Mouse (Mus musculus): ENCODE results near the gene Pno1. TPM values are rescaled to one million over a fixed set of nuclear protein-coding genes. Genes with fewer than 3 reads are reported as not detected.

The Pno1 gene
- polyA plus RNA-seq, 1 experiment from 2014 or later: 79.1 TPM

DNA sequence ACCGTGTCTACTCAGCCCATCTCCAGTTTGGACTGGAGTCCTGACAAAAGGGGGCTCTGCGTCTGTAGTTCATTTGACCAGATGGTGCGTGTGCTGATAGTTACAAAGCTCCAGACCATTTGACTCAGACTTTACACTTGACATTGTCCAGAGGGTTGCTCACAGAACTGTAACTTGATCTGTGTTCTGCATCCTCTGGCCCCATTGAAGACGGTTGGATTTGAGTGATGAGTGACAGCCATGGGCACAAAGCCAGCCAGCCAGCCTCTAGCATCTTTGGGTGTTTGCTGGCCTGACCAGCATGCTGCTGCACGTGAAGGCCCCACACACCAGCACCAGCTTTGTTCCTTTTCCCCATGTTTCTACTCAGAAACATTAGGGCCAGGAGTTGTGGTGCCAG, 21.4 kb upstream of the Pno1 start:
- 51% methylated on average over 5 of the region's 5 CpGs for WGBS
- Histone ChIP-seq H3K9me3 (ENCODE audit: low read depth, low read length) (no peaks in the 10 kb centered on the region), H3K4me1 (ENCODE audit: insufficient read depth) (no peaks in the 10 kb centered on the region), H3K9ac (no peak overlapping the region), H3K4me3 (ENCODE audit: low read depth, low read length) (no peak overlapping the region), H3K4me2 (no peak overlapping the region), H3K27ac (ENCODE audit: low read depth) (no peak overlapping the region), H3K36me3 (ENCODE audit: insufficient read depth) (peaks cover 40% of the 10 kb centered on the region), H3K27me3 (ENCODE audit: insufficient read depth, low read length) (no peaks in the 10 kb centered on the region)
- TF ChIP-seq CTCF (IDR thresholded peaks at IDR 0.05; ENCODE audit: low read depth): no peak
- peak; percentile 26 for DNase-seq
- ATAC-seq (ENCODE audit: insufficient read depth): peak; percentile 49; the same call in 1 of the 2 replicates

GRCm38 (mm10) chr11:17221126-17221525, 9.8 kb upstream of the Pno1 start:
- Histone ChIP-seq H3K9me3 (ENCODE audit: low read depth, low read length) (no peaks in the 10 kb centered on the region), H3K9ac (no peak overlapping the region), H3K27me3 (ENCODE audit: insufficient read depth, low read length) (no peaks in the 10 kb centered on the region), H3K36me3 (ENCODE audit: insufficient read depth) (peaks cover 24% of the 10 kb centered on the region), H3K4me1 (ENCODE audit: insufficient read depth) (no peaks in the 10 kb centered on the region), H3K4me3 (ENCODE audit: low read depth, low read length) (no peak overlapping the region), H3K27ac (ENCODE audit: low read depth) (no peak overlapping the region), H3K4me2 (no peak overlapping the region)
- 91% methylated on average over 8 of the region's 8 CpGs for WGBS
- DNase-seq: no peak
- no peak for TF ChIP-seq CTCF (IDR thresholded peaks at IDR 0.05; ENCODE audit: low read depth)
- no peak for ATAC-seq (ENCODE audit: insufficient read depth)

GRCm38 (mm10) chr11:17215475-17215874, 4.1 kb upstream of the Pno1 start:
- Histone ChIP-seq H3K27ac (ENCODE audit: low read depth) (no peak overlapping the region), H3K9me3 (ENCODE audit: low read depth, low read length) (no peaks in the 10 kb centered on the region), H3K27me3 (ENCODE audit: insufficient read depth, low read length) (no peaks in the 10 kb centered on the region), H3K4me1 (ENCODE audit: insufficient read depth) (no peaks in the 10 kb centered on the region), H3K36me3 (ENCODE audit: insufficient read depth) (0 out of 2 replicates have a peak, but pooled peaks cover under 1% of the 10 kb centered on the region), H3K9ac (no peak overlapping the region), H3K4me2 (no peak overlapping the region), H3K4me3 (ENCODE audit: low read depth, low read length) (no peak overlapping the region)
- WGBS: 87% methylated on average over 3 of the region's 3 CpGs
- ATAC-seq (ENCODE audit: insufficient read depth) (no peak), DNase-seq (no peak)
- no peak for TF ChIP-seq CTCF (IDR thresholded peaks at IDR 0.05; ENCODE audit: low read depth)

- Histone ChIP-seq H3K36me3 (ENCODE audit: insufficient read depth) (peaks cover 12% of the 10 kb centered on the region; the same call in 1 of the 2 replicates), H3K4me1 (ENCODE audit: insufficient read depth) (no peaks in the 10 kb centered on the region), H3K9me3 (ENCODE audit: low read depth, low read length) (no peaks in the 10 kb centered on the region), H3K27ac (ENCODE audit: low read depth) (no peak overlapping the region), H3K4me3 (ENCODE audit: low read depth, low read length) (peak overlapping the region; percentile 84; the same call in 1 of the 2 replicates), H3K4me2 (peak overlapping the region; percentile 72), H3K27me3 (ENCODE audit: insufficient read depth, low read length) (no peaks in the 10 kb centered on the region), H3K9ac (peak overlapping the region; percentile 80)
- ATAC-seq (ENCODE audit: insufficient read depth): no peak
- no peak for TF ChIP-seq CTCF (IDR thresholded peaks at IDR 0.05; ENCODE audit: low read depth)
- 65% methylated on average over 5 of the region's 5 CpGs for WGBS
- no peak for DNase-seq
Measured at GRCm38 (mm10) chr11:17212903-17213509, 1.6 kb upstream of the Pno1 start.

GRCm38 (mm10) chr11:17212141-17212495, 750 bp upstream of the Pno1 start:
- DNase-seq (no peak), ATAC-seq (ENCODE audit: insufficient read depth) (peak; percentile 7; the same call in 1 of the 2 replicates)
- peak overlapping the region; percentile 80 for H3K9ac ChIP-seq
- H3K4me2 ChIP-seq: peak overlapping the region; percentile 72
- no peaks in the 10 kb centered on the region for H3K9me3 ChIP-seq (ENCODE audit: low read depth, low read length)
- WGBS: under 1% methylated on average over 10 of the region's 10 CpGs
- TF ChIP-seq CTCF (IDR thresholded peaks at IDR 0.05; ENCODE audit: low read depth): no peak
- H3K27me3 ChIP-seq (ENCODE audit: insufficient read depth, low read length): no peaks in the 10 kb centered on the region
- H3K4me3 ChIP-seq (ENCODE audit: low read depth, low read length): peak overlapping the region; percentile 84
- H3K27ac ChIP-seq (ENCODE audit: low read depth): peak overlapping the region; percentile 86
- H3K4me1 ChIP-seq (ENCODE audit: insufficient read depth): no peaks in the 10 kb centered on the region
- H3K36me3 ChIP-seq (ENCODE audit: insufficient read depth): peaks cover 18% of the 10 kb centered on the region; the same call in 1 of the 2 replicates

- WGBS: 85% methylated on average over 6 of the region's 6 CpGs
- H3K9ac ChIP-seq: no peak overlapping the region
- no peak overlapping the region for H3K27ac ChIP-seq (ENCODE audit: low read depth)
- H3K27me3 ChIP-seq (ENCODE audit: insufficient read depth, low read length): no peaks in the 10 kb centered on the region
- no peak overlapping the region for H3K4me3 ChIP-seq (ENCODE audit: low read depth, low read length)
- no peak overlapping the region for H3K4me2 ChIP-seq
- H3K9me3 ChIP-seq (ENCODE audit: low read depth, low read length): no peaks in the 10 kb centered on the region
- peaks cover 74% of the 10 kb centered on the region for H3K36me3 ChIP-seq (ENCODE audit: insufficient read depth)
- no peaks in the 10 kb centered on the region for H3K4me1 ChIP-seq (ENCODE audit: insufficient read depth)
- ATAC-seq (ENCODE audit: insufficient read depth) (no peak), DNase-seq (no peak)
- no peak for TF ChIP-seq CTCF (IDR thresholded peaks at IDR 0.05; ENCODE audit: low read depth)
Measured at GRCm38 (mm10) chr11:17202481-17202880, 8.9 kb downstream of the Pno1 start.

GRCm38 (mm10) chr11:17200936-17201335, 10.4 kb downstream of the Pno1 start:
- H3K27ac ChIP-seq (ENCODE audit: low read depth): no peak overlapping the region
- no peak overlapping the region for H3K4me2 ChIP-seq
- H3K36me3 ChIP-seq (ENCODE audit: insufficient read depth): peaks cover 78% of the 10 kb centered on the region
- no peak overlapping the region for H3K9ac ChIP-seq
- no peaks in the 10 kb centered on the region for H3K27me3 ChIP-seq (ENCODE audit: insufficient read depth, low read length)
- WGBS: 86% methylated on average over 4 of the region's 4 CpGs
- ATAC-seq (ENCODE audit: insufficient read depth) (no peak), DNase-seq (no peak)
- TF ChIP-seq CTCF (IDR thresholded peaks at IDR 0.05; ENCODE audit: low read depth): no peak
- H3K4me1 ChIP-seq (ENCODE audit: insufficient read depth): no peaks in the 10 kb centered on the region
- no peak overlapping the region for H3K4me3 ChIP-seq (ENCODE audit: low read depth, low read length)
- no peaks in the 10 kb centered on the region for H3K9me3 ChIP-seq (ENCODE audit: low read depth, low read length)
